Mouse (Mus musculus) heart, embryonic 10.5 days (tissue): ENCODE results near the gene Nosip. TPM values are rescaled to one million over a fixed set of nuclear protein-coding genes. Genes with fewer than 3 reads are reported as not detected.
A peak's percentile ranks its signal among the peaks of the same experiment; 100 is the strongest.
"Not testable (repeated sequence)": the region's sequence is repeated elsewhere in the genome, so short reads cannot be mapped to it uniquely, and the experiment has no call there.

Experiments
- DNase-seq: peaks from one replicate; pipeline ENCODE4 v3.0.0-alpha.2; 2017; ENCODE audit warnings: low spot score
- H3K27ac ChIP-seq: fragments of 300-500 bp; sonication (generic); 2 replicates; pipeline ENCODE4 v1.5.1; 2016; ENCODE audit warnings: mild to moderate bottlenecking
- H3K27me3 ChIP-seq: fragments of 300-500 bp; sonication (generic); 2 replicates; pipeline ENCODE4 v1.6.1; 2016; ENCODE audit warnings: mild to moderate bottlenecking; ENCODE audit not compliant: poor library complexity, insufficient read depth, severe bottlenecking
- H3K36me3 ChIP-seq: fragments of 300-500 bp; sonication (generic); 2 replicates; pipeline ENCODE4 v1.6.1; 2016; ENCODE audit warnings: mild to moderate bottlenecking, moderate library complexity
- H3K4me1 ChIP-seq: fragments of 300-500 bp; sonication (generic); 2 replicates; pipeline ENCODE4 v1.6.1; 2016; ENCODE audit warnings: mild to moderate bottlenecking
- H3K4me3 ChIP-seq: fragments of 300-500 bp; sonication (generic); 2 replicates; pipeline ENCODE4 v1.5.1; 2016; ENCODE audit warnings: mild to moderate bottlenecking, moderate library complexity
- H3K9me3 ChIP-seq: fragments of 300-500 bp; sonication (generic); 2 replicates; pipeline ENCODE4 v1.6.1; 2016; ENCODE audit warnings: mild to moderate bottlenecking, moderate library complexity
- WGBS: fragments of 180-500 bp; shearing (Covaris S2); methylation state at CpG from one replicate; pipeline ENCODE4 v1.1.7; 2016; 5-methylcytosine and 5-hydroxymethylcytosine counted together
- polyA plus RNA-seq: library from polyadenylated mRNA; unstranded; fragments of >200 nt; fragmentation: Nextera tagmentation; extraction: Ambion mirVana; gene quantifications from 2 replicates; pipeline ENCODE4 v1.2.1, GENCODE M21; 2016

The Nosip gene
- polyA plus RNA-seq, 1 experiment from 2014 or later = 65.2 TPM

GRCm38 (mm10) chr7:45090251-45090977 is 28.2 kb downstream of the Nosip start:
- H3K27ac ChIP-seq = peak overlapping the region; percentile 94

GRCm38 (mm10) chr7:45091001-45091990 is 29.1 kb downstream of the Nosip start:
- peaks cover 31% of the 10 kb centered on the region for H3K36me3 ChIP-seq
- peak; percentile 83 for DNase-seq
- 0 out of 2 replicates have a peak, but pooled peaks cover 2% of the 10 kb centered on the region for H3K9me3 ChIP-seq
- peak overlapping the region; percentile 94 for H3K27ac ChIP-seq
- H3K27me3 ChIP-seq = no peaks in the 10 kb centered on the region
- WGBS = 10% methylated on average over 35 of the region's 35 CpGs
- peaks cover 36% of the 10 kb centered on the region for H3K4me1 ChIP-seq
- peak overlapping the region; percentile 72 for H3K4me3 ChIP-seq

More at GRCm38 (mm10) chr7:45090251-45090977, 28.2 kb downstream of the Nosip start:
- H3K4me3 ChIP-seq = peak overlapping the region; percentile 72
- H3K36me3 ChIP-seq = peaks cover 40% of the 10 kb centered on the region
- DNase-seq = no peak
- peaks cover 35% of the 10 kb centered on the region for H3K4me1 ChIP-seq
- H3K27me3 ChIP-seq = no peaks in the 10 kb centered on the region
- WGBS = 81% methylated on average over 13 of the region's 13 CpGs
- H3K9me3 ChIP-seq = 0 out of 2 replicates have a peak, but pooled peaks cover 2% of the 10 kb centered on the region

GRCm38 (mm10) chr7:45092048-45092447 is 29.8 kb downstream of the Nosip start, which contains the start of gene Rcn3:
Rcn3 (minus strand) TSS chr7:45092221.
- peaks cover 36% of the 10 kb centered on the region for H3K4me1 ChIP-seq
- peaks cover 24% of the 10 kb centered on the region for H3K36me3 ChIP-seq

GRCm38 (mm10) chr7:45092828-45093515 is 30.7 kb downstream of the Nosip start:
- H3K27ac ChIP-seq = peak overlapping the region; percentile 74
- no peak overlapping the region for H3K4me3 ChIP-seq

More at GRCm38 (mm10) chr7:45092048-45092447, 29.8 kb downstream of the Nosip start, which contains the start of gene Rcn3:
- DNase-seq = peak; percentile 99
- peak within 1 kb of the TSS; percentile 72 for H3K4me3 ChIP-seq
- H3K9me3 ChIP-seq = no peaks in the 10 kb centered on the region
- under 1% methylated on average over 16 of the region's 16 CpGs for WGBS
- no peaks in the 10 kb centered on the region for H3K27me3 ChIP-seq
- H3K27ac ChIP-seq = peak within 1 kb of the TSS; percentile 94

GRCm38 (mm10) chr7:45093516-45093905 is 31.3 kb downstream of the Nosip start:
- Histone ChIP-seq H3K4me3 (no peak overlapping the region), H3K36me3 (peaks cover 9% of the 10 kb centered on the region), H3K9me3 (no peaks in the 10 kb centered on the region), H3K27me3 (no peaks in the 10 kb centered on the region), H3K27ac (peak overlapping the region; percentile 74), H3K4me1 (peaks cover 36% of the 10 kb centered on the region)
- 32% methylated on average over 18 of the region's 18 CpGs for WGBS
- DNase-seq = peak; percentile 80

More at GRCm38 (mm10) chr7:45092828-45093515, 30.7 kb downstream of the Nosip start:
- Histone ChIP-seq H3K9me3 (no peaks in the 10 kb centered on the region), H3K27me3 (no peaks in the 10 kb centered on the region), H3K36me3 (peaks cover 15% of the 10 kb centered on the region), H3K4me1 (peaks cover 36% of the 10 kb centered on the region)
- peak; percentile 78 for DNase-seq
- WGBS = 59% methylated on average over 12 of the region's 12 CpGs

- 61% methylated on average over 7 of the region's 7 CpGs for WGBS
- Histone ChIP-seq H3K4me1 (peaks cover 36% of the 10 kb centered on the region), H3K36me3 (0 out of 2 replicates have a peak, but pooled peaks cover 5% of the 10 kb centered on the region), H3K9me3 (no peaks in the 10 kb centered on the region), H3K4me3 (no peak overlapping the region), H3K27ac (no peak overlapping the region), H3K27me3 (no peaks in the 10 kb centered on the region)
- DNase-seq = no peak
Measured at GRCm38 (mm10) chr7:45094121-45094520, 31.9 kb downstream of the Nosip start.

- H3K4me1 ChIP-seq = peaks cover 33% of the 10 kb centered on the region
- no peak for DNase-seq
- 73% methylated on average over 6 of the region's 6 CpGs for WGBS
- no peak overlapping the region for H3K27ac ChIP-seq
- H3K36me3 ChIP-seq = 0 out of 2 replicates have a peak, but pooled peaks cover under 1% of the 10 kb centered on the region
- no peaks in the 10 kb centered on the region for H3K27me3 ChIP-seq
- H3K9me3 ChIP-seq = no peaks in the 10 kb centered on the region
- no peak overlapping the region for H3K4me3 ChIP-seq
Measured at GRCm38 (mm10) chr7:45095367-45095766, 33.1 kb downstream of the Nosip start.

GRCm38 (mm10) chr7:45095965-45096364 is 33.7 kb downstream of the Nosip start:
- not testable (repeated sequence) for H3K36me3 ChIP-seq, H3K4me3 ChIP-seq, DNase-seq, H3K27me3 ChIP-seq, H3K27ac ChIP-seq, H3K9me3 ChIP-seq
- H3K4me1 ChIP-seq = peaks cover 27% of the 10 kb centered on the region
- 91% methylated on average over 14 of the region's 14 CpGs for WGBS

GRCm38 (mm10) chr7:45097479-45097878 is 35.2 kb downstream of the Nosip start:
- no peak overlapping the region for H3K27ac ChIP-seq
- no peak for DNase-seq

GRCm38 (mm10) chr7:45098541-45099240 is 36.5 kb downstream of the Nosip start:
- WGBS = 81% methylated on average over 8 of the region's 8 CpGs
- Histone ChIP-seq H3K27ac (no peak overlapping the region), H3K4me3 (no peak overlapping the region), H3K9me3 (no peaks in the 10 kb centered on the region), H3K4me1 (peaks cover 21% of the 10 kb centered on the region), H3K36me3 (no peaks in the 10 kb centered on the region), H3K27me3 (no peaks in the 10 kb centered on the region)
- no peak for DNase-seq

More at GRCm38 (mm10) chr7:45097479-45097878, 35.2 kb downstream of the Nosip start:
- Histone ChIP-seq H3K27me3 (no peaks in the 10 kb centered on the region), H3K4me3 (no peak overlapping the region), H3K36me3 (no peaks in the 10 kb centered on the region), H3K4me1 (peaks cover 19% of the 10 kb centered on the region), H3K9me3 (no peaks in the 10 kb centered on the region)
- WGBS = 50% methylated on average over 6 of the region's 6 CpGs

GRCm38 (mm10) chr7:45100046-45100445 is 37.8 kb downstream of the Nosip start:
- DNase-seq = no peak
- Histone ChIP-seq H3K9me3 (no peaks in the 10 kb centered on the region), H3K27ac (no peak overlapping the region), H3K27me3 (no peaks in the 10 kb centered on the region), H3K4me3 (no peak overlapping the region), H3K36me3 (no peaks in the 10 kb centered on the region), H3K4me1 (peaks cover 23% of the 10 kb centered on the region)
- WGBS = 92% methylated on average over 6 of the region's 6 CpGs

GRCm38 (mm10) chr7:45102441-45102840 is 40.2 kb downstream of the Nosip start:
- no peak for DNase-seq
- no peak overlapping the region for H3K27ac ChIP-seq
- 81% methylated on average over 11 of the region's 11 CpGs for WGBS
- H3K27me3 ChIP-seq = no peaks in the 10 kb centered on the region
- H3K9me3 ChIP-seq = no peaks in the 10 kb centered on the region
- H3K4me1 ChIP-seq = peaks cover 20% of the 10 kb centered on the region
- no peaks in the 10 kb centered on the region for H3K36me3 ChIP-seq
- H3K4me3 ChIP-seq = no peak overlapping the region
